Mouse (Mus musculus) ovary, adult 18-20 months (tissue): ENCODE results near the gene Tmem120b.

Source experiments
- DNase-seq: peaks from one replicate; pipeline ENCODE4 v3.0.0; 2022; ENCODE audit warnings: low spot score, mixed read lengths

Gene Tmem120b

DNA sequence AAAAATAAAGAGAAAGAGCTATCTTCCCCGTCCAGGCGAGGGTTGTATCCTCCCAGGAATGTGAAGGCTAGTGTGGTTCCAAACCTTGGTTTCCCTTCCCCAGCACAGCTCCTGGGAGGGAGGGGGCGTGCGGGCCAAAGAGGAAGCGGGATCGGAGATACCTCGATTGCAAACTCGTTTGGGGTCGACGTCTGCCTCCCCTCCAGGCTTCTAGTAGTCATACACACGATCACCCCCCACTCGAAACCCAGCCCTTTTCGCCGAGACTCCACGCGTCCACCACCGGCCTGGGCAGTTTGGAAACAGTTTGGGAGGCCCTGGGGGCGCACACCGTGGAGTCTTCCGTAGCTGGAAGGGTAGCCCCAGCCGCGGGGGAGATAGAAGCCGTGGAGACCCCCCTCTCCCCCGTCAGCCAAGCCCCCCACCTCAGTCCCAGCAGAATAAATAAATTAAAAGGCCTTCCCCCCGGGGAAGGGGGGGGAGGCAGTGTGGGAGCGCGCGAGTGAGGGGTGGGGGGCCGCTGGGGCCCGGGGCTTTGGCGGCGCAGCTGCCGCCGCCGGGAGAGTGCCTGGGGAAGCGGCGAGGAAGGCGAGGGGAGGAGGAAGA lies 73.4 kb downstream of the Tmem120b start:
- no peak for DNase-seq

DNA sequence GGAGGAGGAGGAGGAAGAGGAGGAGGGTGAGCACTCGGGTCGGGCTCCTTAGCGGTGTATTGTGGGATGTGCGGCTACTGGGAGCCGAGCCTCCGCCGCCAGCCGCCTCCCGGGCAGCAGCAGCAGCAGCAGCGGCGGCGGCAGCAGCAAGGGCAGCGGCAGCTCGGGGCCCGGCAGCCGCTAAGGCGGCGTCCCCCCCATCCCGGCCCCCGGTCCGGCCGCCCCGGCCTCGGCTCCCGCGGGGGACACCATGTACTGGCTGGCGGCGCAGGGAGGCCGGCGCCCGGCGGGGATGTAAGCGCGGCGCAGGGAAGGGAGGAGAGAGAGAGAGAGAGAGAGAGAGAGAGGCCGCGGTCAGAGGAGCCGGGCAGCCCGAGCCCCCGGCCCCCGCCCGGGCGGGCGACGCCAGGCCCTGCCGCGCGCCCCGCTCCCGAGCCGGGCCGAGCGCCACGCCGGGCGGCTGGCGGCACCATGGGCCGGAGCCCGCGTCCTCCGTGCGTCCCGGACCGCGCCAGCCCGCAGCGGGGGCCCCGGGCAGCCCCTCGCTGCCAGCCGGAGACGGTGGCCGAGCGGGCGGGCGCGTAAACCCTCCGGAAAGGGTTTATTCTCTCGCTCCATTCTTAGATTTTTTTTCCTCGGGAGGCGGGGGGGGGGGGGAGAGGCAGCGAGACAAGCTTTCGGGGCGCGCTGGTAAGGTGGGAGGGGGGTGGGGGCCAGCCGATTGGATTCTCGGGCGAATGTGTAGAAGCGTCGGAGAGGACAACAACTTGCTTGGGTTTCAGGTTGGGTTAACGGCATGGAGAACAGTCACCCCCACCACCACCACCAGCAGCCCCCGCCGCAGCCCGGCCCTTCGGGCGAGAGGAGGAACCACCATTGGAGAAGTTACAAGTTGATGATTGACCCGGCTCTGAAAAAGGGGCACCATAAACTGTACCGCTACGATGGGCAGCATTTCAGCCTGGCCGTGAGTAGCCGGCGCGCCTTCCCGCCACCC lies 74.2 kb downstream of the Tmem120b start, which contains the start of gene Setd1b:
Gene Setd1b (plus strand): TSS at position 33 of the 997 bp plus-strand sequence.
- DNase-seq = peak; percentile 55

DNA sequence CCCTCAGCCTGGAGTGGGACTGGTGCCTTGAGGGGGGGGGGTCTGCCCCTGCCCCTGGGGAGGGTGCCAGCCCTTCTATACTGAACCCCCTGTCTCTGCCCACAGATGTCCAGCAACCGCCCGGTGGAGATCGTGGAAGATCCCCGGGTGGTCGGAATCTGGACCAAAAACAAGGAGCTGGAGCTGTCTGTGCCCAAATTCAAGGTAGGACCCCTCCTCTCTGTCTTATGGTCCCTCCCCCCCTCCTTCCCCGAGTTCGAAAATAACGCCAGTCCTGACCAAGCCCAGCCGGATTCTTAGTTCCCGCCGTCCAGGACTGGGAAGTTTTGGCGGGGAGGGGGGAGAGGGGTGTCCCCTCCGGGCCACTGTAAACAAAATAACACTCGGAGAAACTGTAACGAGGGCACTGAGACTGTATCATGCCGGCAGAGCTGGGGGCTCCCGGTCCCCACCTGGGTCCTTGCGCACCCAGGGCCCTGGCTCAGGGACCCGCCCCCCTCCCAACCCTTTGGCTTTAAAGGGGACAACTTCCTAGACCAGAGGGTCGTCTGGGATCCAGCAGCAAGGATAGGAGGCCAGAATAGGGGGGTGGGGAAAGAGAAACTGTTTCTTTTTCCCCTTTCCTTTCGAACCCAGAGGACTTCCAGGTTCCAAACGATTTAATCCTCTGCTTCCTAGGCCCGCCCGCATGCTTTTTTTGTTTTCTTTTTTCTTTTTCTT lies 75.2 kb downstream of the Tmem120b start:
- DNase-seq = no peak

DNA sequence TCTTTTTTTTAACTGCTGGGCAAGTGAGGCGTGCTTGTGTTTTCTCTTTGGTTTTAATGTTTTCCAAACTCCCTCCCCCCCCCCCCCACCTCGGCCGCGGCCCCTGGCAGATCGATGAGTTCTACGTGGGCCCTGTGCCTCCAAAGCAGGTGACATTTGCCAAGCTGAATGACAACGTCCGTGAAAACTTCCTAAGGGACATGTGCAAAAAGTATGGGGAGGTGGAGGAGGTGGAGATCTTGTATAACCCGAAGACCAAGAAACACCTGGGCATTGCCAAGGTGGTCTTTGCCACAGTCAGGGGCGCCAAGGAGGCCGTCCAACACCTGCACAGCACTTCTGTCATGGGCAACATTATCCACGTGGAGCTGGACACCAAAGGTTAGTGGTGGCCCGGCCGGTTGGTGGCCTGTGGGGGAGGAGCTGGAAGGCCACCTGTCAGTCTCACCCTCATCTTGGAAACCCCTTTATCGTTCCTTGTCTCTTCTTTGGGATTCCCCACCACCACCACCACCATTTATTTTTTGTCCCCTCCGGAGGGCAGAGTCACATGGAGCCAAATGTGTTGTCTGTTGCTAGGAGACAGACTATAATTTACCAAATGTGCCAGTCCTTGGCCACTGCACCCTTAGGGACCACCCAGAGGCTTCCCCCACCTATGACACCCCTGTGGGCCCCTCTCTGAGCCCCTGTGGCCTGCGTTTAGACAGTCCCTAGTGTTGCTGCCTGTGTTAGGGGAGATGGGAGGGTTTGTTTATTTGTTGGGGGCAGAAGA lies 75.9 kb downstream of the Tmem120b start:
- no peak for DNase-seq

DNA sequence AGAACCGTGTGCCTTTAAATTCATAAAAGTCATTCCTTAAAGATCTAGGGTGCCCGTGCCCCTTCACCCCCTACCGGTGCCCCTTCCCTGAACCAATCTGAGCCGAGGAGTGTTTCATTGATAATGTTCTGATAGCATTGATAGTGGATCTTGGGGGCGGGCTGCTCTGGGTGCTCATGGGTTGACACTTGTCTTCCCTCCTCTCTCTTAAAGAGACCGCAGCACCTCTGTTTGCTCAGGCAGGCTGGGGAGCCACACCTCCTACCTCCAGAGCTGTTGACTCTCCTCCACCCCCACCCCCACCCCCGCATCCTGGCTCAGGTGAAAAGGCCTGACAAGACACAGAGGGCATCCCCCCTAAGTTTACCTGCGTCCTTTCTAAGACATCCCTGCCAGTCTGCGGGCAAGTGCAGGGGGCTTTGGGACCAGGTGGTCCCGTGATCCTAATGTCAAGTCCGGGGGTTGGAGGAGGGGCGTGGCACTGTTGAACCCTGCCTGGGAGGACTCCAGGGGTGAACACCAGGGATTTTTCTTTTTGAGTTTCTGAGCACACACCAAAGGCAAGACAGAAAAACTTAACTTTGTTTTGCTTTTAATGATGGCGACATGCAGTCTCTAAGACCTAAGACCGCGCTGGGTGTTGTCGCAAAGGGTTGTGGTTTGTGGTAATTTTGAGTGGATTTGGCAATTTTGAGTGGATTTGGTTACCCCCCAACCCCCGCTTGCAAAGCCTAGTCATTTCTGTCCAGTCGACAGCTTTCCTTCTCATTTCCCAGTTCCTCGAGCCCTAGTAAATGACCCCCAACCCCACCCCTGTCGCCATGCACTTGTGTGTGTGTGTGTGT lies 76.8 kb downstream of the Tmem120b start:
- DNase-seq = no peak

DNA sequence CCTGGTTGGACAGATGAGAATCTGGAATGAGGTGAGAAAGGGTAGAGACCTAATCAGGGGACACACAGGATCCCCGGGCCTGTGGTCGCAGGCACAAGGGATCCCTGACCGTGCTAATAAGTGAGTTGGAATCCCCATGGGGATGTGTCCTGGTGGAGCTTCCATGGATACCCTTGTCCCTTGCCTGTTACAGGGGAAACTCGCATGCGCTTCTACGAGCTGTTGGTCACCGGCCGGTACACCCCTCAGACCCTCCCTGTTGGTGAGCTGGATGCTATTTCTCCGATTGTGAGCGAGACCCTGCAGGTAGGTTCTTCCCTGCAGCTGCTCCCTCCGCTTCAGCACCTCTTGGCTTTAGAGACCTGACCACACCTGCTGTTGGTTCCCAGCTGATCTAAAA lies 78.1 kb downstream of the Tmem120b start:
- DNase-seq = no peak

GRCm38 (mm10) chr5:123147569-123147968 lies 79.4 kb downstream of the Tmem120b start:
- no peak for DNase-seq

- DNase-seq = no peak
Measured at GRCm38 (mm10) chr5:123148073-123148722, 80.0 kb downstream of the Tmem120b start.

- peak; percentile 77 for DNase-seq
Measured at GRCm38 (mm10) chr5:123149451-123150400, 81.5 kb downstream of the Tmem120b start.

- DNase-seq = no peak
Measured at GRCm38 (mm10) chr5:123150641-123151040, 82.4 kb downstream of the Tmem120b start.

DNA sequence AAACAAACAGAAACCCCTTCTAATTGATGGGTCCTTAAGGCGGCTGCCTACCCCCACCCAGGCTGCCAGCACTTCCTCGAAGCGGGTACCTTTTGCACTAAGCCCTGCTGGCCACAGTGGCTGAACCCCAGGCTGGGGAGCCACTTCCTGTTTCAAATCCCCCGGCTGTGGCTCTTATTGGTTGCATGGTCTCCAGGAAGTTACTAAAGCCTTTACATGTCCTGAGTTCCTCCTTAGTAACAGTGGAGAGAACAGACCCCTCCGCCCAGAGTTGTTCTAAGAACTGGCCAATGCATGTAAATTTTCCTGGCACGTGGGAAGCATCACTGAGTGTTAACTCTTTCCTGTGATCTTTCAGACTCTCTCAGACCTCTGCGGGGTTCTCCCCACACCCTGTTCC lies 82.9 kb downstream of the Tmem120b start:
- no peak for DNase-seq

GRCm38 (mm10) chr5:123151707-123152362 lies 83.6 kb downstream of the Tmem120b start:
- DNase-seq = no peak

DNA sequence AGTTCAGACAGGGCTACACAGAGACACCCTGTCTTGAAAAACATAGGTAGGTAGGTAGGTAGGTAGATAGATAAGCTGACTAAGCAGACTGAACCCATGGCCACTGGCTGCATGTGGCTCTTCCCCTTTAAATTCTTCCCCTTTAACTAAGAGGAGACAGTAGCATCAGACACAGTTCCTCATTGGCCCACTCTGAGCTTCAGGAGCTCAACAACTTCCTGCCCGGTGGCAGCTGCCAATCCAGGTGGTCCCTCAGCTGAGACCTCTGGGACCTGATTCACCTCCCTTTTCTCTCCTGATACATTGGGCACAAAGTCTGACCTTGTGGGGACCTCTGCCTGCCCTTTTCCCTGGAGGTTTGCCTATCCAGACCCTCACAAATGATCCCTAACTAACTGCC lies 84.7 kb downstream of the Tmem120b start:
- DNase-seq = no peak

GRCm38 (mm10) chr5:123155425-123155824 lies 87.2 kb downstream of the Tmem120b start:
- no peak for DNase-seq

DNA sequence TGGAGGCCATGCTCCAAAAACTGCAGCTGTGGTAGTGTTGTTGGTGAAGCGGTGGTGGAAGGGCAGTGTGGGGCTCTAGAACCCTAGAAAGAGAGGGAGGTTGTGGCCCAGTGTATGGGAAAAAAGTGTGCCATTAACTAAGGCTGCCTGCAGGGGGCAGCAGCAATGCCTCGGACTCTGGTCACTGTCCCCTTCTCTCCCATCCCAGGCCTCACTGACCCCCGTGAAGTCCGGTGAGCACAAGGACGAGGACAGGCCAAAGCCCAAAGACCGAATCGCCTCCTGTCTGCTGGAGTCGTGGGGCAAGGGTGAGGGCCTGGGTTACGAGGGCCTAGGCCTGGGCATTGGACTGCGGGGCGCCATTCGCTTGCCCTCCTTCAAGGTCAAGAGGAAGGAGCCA lies 88.5 kb downstream of the Tmem120b start:
- no peak for DNase-seq

GRCm38 (mm10) chr5:123157972-123158371 lies 89.8 kb downstream of the Tmem120b start:
- DNase-seq = no peak

- peak; percentile 76 for DNase-seq
Measured at GRCm38 (mm10) chr5:123159446-123159845, 91.2 kb downstream of the Tmem120b start.

- DNase-seq = no peak
Measured at GRCm38 (mm10) chr5:123159866-123160265, 91.7 kb downstream of the Tmem120b start.

- DNase-seq = peak; percentile 66
Measured at GRCm38 (mm10) chr5:123160341-123160740, 92.1 kb downstream of the Tmem120b start.
